Mouse (Mus musculus): ENCODE measurements around the gene Shank2. TPM values are rescaled to one million over a fixed set of nuclear protein-coding genes. Genes with fewer than 3 reads are reported as not detected.
A peak's percentile ranks its signal among the peaks of the same experiment; 100 is the strongest.

Gene Shank2
- polyA plus RNA-seq, 1 experiment from 2014 or later, result 5.8 TPM

DNA sequence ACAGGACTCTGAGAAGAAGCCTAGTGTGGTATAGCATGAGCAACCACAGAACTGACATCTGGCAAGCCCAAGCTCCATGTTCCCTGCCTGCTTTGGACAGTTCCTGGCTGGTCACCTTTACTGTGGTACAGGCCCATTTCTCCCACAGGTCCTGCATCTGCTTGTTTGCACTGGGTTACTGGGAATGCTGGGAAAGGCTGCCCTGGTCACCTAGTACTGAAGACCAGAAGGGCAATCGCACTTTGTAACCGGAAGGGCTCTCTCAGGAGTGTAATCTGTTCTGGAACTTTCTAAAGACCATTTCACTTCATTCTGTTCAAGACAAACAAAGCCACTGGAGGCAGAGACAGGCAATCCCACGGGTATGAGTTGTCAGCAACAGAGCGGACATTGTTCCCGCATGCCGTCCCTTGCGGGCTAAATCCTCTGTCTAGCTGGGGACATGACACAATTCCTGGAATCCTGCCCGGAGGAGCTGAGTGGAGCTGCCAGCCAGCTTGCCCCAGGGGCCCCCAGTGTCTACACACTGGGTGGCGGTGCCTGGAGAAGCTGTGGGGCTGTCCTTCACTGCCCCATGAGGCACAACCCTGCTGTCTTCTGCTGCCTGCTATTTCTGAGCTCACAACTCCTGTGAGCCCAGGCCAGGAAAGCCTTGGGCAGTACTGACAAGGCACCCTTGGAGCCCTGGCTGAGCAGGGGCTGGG, 36.4 kb downstream of the Shank2 start:
- H3K4me2 ChIP-seq (replicated peaks), result no peak overlapping the region
- H3K4me3 ChIP-seq (replicated peaks), result no peak overlapping the region
- H3K27me3 ChIP-seq, result 0 out of 2 replicates have a peak, but pooled peaks cover 3% of the 10 kb centered on the region
- H3K36me3 ChIP-seq, result no peaks in the 10 kb centered on the region
- WGBS, result 33% methylated on average over 9 of the region's 9 CpGs
- H3K27ac ChIP-seq, result peak overlapping the region; percentile 79
- no peaks in the 10 kb centered on the region for H3K9me3 ChIP-seq
- peak; percentile 89 for ATAC-seq
- H3K9ac ChIP-seq (replicated peaks), result no peak overlapping the region
- peaks cover 25% of the 10 kb centered on the region for H3K4me1 ChIP-seq (replicated peaks)

DNA sequence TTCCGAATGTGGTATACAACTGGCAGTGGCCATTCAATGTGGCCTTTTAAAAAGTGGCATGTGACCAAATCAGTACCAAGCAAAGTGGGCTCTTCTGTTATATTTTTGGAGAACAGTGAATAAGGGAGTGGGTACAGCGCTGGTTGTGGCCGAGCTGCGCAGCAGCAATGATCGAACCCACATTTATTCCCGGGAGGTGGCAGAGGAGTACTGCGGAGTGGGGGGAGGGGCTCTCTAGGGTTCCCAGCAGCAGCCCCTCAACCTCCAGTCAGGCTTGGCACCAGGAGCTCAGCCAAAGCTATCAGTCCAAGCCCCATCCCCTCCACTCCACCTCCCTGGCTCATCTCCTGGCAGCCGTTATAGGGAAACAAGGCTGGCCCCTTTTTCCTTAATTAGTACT, 37.0 kb downstream of the Shank2 start:
- Histone ChIP-seq H3K4me2 (replicated peaks) (no peak overlapping the region), H3K4me3 (replicated peaks) (no peak overlapping the region), H3K36me3 (no peaks in the 10 kb centered on the region), H3K9ac (replicated peaks) (no peak overlapping the region), H3K4me1 (replicated peaks) (peaks cover 25% of the 10 kb centered on the region), H3K9me3 (no peaks in the 10 kb centered on the region), H3K27ac (peak overlapping the region; percentile 79), H3K27me3 (0 out of 2 replicates have a peak, but pooled peaks cover 3% of the 10 kb centered on the region)
- 75% methylated on average over 8 of the region's 8 CpGs for WGBS
- peak; percentile 50; the same call in 1 of the 2 replicates for ATAC-seq

DNA sequence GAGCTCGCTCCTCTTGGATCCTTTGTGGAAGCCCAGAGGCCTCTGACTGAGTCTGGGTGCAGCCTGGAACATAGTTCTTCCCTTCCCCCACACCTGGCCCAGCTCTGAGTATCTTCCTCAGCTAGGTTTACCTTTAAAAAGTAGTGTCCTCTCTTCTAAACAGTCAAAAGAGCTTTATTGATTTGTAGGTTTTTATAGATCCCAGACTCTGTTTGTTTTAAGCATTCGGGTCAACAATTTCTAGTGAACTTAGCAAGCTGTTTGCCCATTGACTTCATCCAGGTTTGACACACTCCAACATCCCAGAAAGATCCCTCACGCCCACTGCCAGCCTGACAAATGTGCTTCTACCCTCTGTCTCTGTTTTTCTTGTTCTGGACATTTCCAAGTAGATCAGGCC, 38.6 kb downstream of the Shank2 start:
- Histone ChIP-seq H3K9me3 (no peaks in the 10 kb centered on the region), H3K4me3 (replicated peaks) (no peak overlapping the region), H3K27me3 (0 out of 2 replicates have a peak, but pooled peaks cover 3% of the 10 kb centered on the region), H3K9ac (replicated peaks) (no peak overlapping the region), H3K4me2 (replicated peaks) (no peak overlapping the region), H3K4me1 (replicated peaks) (peaks cover 32% of the 10 kb centered on the region), H3K36me3 (no peaks in the 10 kb centered on the region), H3K27ac (no peak overlapping the region)
- 69% methylated on average over 3 of the region's 3 CpGs for WGBS
- ATAC-seq, result no peak

DNA sequence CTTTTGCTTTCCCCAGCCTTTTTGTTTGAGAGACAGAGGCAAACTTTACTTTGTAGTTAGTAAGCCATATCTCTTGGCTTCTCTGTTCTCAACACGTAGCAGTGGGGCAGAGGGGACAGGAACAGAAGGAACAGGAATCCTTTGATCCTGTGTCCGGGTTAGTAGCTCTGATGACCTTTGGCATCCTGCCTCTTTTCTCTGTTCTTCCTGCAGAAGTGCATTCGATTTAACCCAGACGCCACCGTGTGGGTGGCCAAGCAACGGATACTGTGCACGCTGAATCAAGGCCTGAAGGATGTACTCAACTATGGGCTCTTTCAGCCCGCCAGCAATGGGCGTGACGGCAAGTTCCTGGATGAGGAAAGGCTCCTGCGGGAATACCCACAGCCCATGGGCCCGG, 50.3 kb downstream of the Shank2 start:
- 5% methylated on average over 12 of the region's 12 CpGs for WGBS
- Histone ChIP-seq H3K9ac (replicated peaks) (no peak overlapping the region), H3K4me3 (replicated peaks) (no peak overlapping the region), H3K36me3 (no peaks in the 10 kb centered on the region), H3K9me3 (no peaks in the 10 kb centered on the region), H3K27me3 (no peaks in the 10 kb centered on the region), H3K4me1 (replicated peaks) (peaks cover 5% of the 10 kb centered on the region; the same call in 1 of the 2 replicates), H3K4me2 (replicated peaks) (no peak overlapping the region), H3K27ac (no peak overlapping the region)
- no peak for ATAC-seq

DNA sequence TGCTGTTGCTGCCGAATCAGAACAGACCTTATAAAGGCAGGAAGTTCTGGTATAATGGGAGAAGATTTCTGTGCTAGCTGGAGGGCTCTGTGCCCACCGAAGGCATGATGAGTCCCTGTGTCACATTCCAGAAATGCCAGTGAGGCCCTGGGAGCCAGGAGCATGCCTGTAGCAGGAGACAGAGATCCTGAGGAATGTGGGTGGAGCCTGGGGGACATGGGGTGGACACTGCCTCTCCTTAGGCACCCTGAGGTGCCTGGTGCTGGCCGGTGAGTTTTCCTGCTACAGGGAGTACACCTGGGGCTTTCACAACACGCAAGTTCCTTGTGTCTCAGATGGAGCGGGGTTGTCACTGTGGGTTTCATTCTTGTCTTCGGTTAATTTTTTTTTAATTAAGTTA, 53.5 kb downstream of the Shank2 start:
- 70% methylated on average over 6 of the region's 6 CpGs for WGBS
- Histone ChIP-seq H3K9me3 (no peaks in the 10 kb centered on the region), H3K27ac (no peak overlapping the region), H3K4me2 (replicated peaks) (no peak overlapping the region), H3K9ac (replicated peaks) (no peak overlapping the region), H3K4me1 (replicated peaks) (peaks cover 5% of the 10 kb centered on the region; the same call in 1 of the 2 replicates), H3K36me3 (no peaks in the 10 kb centered on the region), H3K27me3 (no peaks in the 10 kb centered on the region), H3K4me3 (replicated peaks) (no peak overlapping the region)
- no peak for ATAC-seq

DNA sequence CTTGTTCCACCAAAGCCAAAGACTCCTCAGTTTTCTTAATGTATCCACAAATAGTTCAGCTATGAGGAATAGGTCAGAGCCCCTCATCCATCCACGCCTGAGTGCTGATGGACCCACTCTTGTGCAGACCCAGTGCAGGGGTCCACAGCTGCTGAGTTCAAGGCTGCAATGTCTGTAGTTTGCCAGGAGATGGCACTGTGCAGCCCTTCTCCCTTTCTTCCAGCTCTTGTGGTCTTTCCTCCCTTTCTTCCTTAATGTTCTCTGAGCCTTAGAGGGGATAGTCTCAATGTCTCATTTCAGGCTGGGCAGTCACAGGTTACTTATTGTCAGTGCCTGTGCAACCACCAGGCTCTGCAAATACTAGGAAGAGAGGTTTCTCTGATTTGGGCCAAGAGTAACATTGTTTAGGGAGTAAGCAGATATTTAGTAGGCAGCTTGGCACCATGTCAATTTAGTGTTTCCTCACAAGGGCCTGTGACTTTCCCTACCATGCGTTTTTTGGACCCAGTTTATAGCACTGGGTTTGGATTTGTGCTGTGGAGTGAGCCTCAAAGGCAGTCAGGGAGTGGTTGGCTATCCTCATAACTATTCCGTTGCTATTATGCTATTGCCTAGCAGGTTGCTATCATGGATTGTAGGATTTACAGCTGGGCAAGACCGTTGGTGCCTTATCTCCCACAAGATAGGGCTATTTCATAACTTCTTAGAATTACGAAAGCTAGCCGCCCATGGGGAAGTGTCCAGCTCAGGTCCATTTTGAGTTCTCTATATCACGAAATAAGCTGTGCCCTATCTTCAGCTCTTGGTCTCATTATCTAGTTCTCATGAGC, 54.2 kb downstream of the Shank2 start:
- Histone ChIP-seq H3K4me1 (replicated peaks) (peaks cover 5% of the 10 kb centered on the region; the same call in 1 of the 2 replicates), H3K27ac (no peak overlapping the region), H3K4me3 (replicated peaks) (no peak overlapping the region), H3K4me2 (replicated peaks) (no peak overlapping the region), H3K36me3 (no peaks in the 10 kb centered on the region), H3K27me3 (no peaks in the 10 kb centered on the region), H3K9ac (replicated peaks) (no peak overlapping the region), H3K9me3 (no peaks in the 10 kb centered on the region)
- 74% methylated on average over 7 of the region's 7 CpGs for WGBS
- no peak for ATAC-seq

DNA sequence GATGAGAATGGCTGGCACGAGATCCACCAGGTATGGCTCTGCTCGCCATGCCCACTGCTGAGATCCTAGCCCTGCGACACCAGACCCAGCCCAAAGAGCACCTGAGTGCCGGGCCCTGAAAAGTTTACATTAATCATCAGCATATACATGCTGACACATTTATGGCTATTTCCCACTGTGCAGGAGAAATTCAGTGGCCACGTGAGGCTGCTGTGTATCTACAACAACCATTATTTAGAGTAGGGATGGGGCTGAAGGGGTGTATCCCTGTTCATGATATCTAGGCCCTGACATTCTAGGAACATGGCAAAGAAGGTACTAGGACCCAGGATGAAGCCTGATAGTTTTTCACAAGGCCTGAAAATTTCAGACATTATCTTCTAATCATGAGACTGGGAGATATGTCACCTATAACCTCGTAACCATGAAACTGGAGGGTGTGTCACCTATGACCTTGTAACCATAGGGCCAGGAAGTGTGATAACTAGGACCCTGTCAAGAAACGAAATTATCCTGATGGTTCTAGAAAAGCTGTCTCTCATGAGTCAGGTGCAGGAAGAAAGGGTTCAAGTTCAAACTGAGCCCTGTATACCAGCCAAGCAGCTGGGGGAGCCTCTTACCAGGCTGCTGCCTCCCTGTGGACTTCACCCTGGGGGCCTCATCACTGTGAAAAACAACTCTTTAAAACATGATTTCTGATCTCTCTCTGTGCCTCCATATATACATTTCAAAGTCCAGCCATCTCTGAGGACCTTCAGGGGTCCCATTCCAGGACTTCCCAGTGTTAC, 68.6 kb downstream of the Shank2 start:
- ATAC-seq, result no peak
- Histone ChIP-seq H3K4me1 (replicated peaks) (no peaks in the 10 kb centered on the region), H3K36me3 (no peaks in the 10 kb centered on the region), H3K27me3 (no peaks in the 10 kb centered on the region), H3K4me3 (replicated peaks) (no peak overlapping the region), H3K9ac (replicated peaks) (no peak overlapping the region), H3K27ac (no peak overlapping the region), H3K4me2 (replicated peaks) (no peak overlapping the region), H3K9me3 (no peaks in the 10 kb centered on the region)
- 86% methylated on average over 7 of the region's 7 CpGs for WGBS

DNA sequence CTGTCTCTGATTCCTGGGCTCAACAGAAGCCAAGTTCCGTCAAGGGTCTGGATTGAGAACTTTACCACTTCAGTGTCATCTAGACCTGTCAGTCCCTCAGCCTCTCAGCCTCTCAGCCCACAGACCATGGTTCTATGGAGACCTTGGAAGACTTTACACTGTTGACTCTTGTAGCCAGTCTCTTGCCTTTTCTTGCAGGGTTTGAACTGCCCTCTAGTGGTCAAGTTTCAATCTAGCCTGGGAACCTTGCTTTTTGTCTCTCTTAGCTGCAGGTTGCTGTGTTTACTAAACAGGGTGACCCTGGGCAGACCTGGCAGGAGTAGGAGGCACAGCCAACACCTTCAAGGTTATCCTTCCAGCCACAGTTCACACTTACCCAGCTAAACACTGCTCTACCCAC, 70.5 kb downstream of the Shank2 start:
- Histone ChIP-seq H3K36me3 (no peaks in the 10 kb centered on the region), H3K4me2 (replicated peaks) (no peak overlapping the region), H3K4me3 (replicated peaks) (no peak overlapping the region), H3K27ac (no peak overlapping the region), H3K9ac (replicated peaks) (no peak overlapping the region), H3K4me1 (replicated peaks) (no peaks in the 10 kb centered on the region), H3K9me3 (no peaks in the 10 kb centered on the region), H3K27me3 (no peaks in the 10 kb centered on the region)
- no peak for ATAC-seq
- 38% methylated on average over 1 of the region's 1 CpGs for WGBS

DNA sequence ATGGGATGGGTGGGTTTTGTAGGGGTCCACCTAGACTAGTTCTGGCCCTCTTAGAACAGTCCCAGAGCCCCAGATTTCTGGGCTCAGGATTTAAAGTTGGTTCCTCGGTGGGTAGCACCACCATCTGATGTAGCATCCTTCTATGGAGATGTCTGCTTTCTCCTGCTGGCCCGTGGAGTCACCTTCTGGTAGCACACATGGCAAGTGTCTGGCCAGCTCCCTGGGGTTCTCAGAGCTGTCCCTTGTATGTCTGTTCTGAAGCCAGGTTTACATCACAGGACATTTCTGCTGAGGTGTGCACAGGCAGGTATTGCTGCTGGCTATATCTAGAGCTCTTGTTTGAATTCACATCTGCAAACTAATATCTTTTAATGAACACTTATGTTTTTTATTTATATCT, 71.1 kb downstream of the Shank2 start:
- Histone ChIP-seq H3K9me3 (no peaks in the 10 kb centered on the region), H3K4me3 (replicated peaks) (no peak overlapping the region), H3K4me2 (replicated peaks) (no peak overlapping the region), H3K27me3 (no peaks in the 10 kb centered on the region), H3K9ac (replicated peaks) (no peak overlapping the region), H3K36me3 (no peaks in the 10 kb centered on the region), H3K4me1 (replicated peaks) (no peaks in the 10 kb centered on the region), H3K27ac (no peak overlapping the region)
- ATAC-seq, result no peak
- 95% methylated on average over 2 of the region's 2 CpGs for WGBS

DNA sequence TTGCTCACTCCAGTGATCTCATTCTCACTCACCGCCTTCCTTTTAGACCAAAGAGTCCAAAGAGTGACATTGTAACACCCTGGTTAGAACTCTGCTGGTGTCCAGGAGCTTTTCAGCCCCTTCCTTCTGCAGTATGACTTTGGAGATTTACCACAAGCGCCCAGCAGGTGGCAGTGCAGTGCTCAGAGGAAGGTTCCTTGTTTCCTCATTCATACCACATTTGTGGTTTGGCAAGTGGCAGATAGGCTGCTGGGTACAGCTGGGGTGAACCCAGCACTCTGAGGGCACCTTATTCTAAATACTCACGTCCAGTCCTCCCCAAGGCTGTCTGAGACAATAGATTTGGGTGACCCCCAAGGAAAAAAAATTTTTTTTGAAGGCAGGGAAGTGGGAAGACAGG, 73.0 kb downstream of the Shank2 start:
- H3K9ac ChIP-seq (replicated peaks), result no peak overlapping the region
- no peaks in the 10 kb centered on the region for H3K27me3 ChIP-seq
- no peak for ATAC-seq
- H3K9me3 ChIP-seq, result no peaks in the 10 kb centered on the region
- no peak overlapping the region for H3K4me3 ChIP-seq (replicated peaks)
- H3K27ac ChIP-seq, result no peak overlapping the region
- H3K4me1 ChIP-seq (replicated peaks), result no peaks in the 10 kb centered on the region; the same call in 1 of the 2 replicates
- H3K36me3 ChIP-seq, result no peaks in the 10 kb centered on the region
- H3K4me2 ChIP-seq (replicated peaks), result no peak overlapping the region
- WGBS, result 22% methylated on average over 3 of the region's 3 CpGs

DNA sequence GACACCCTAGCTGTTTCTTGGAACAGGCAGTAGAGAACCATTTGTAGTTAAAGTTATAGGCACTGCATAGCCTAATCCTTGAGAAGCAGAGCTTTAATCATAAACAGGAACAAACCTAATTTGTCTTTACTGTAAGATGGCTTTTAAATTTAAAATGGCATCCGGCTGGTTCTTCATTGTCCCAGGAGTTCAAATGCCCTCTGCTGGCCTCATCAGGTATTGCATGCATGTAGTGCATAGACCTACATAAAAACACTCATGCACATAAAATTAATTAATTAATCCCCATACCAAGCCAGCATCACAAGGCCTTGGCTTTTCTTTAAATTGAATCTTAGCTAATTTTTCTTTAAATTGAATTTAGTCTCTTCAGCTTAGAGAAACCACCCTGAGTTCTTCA, 76.9 kb downstream of the Shank2 start:
- no peak overlapping the region for H3K27ac ChIP-seq
- H3K27me3 ChIP-seq, result no peaks in the 10 kb centered on the region
- no peak overlapping the region for H3K4me3 ChIP-seq (replicated peaks)
- H3K4me2 ChIP-seq (replicated peaks), result no peak overlapping the region
- no peak for ATAC-seq
- no peak overlapping the region for H3K9ac ChIP-seq (replicated peaks)
- no peaks in the 10 kb centered on the region; the same call in 1 of the 2 replicates for H3K4me1 ChIP-seq (replicated peaks)
- WGBS, result 86% methylated on average over 1 of the region's 1 CpGs
- no peaks in the 10 kb centered on the region for H3K36me3 ChIP-seq
- H3K9me3 ChIP-seq, result no peaks in the 10 kb centered on the region

DNA sequence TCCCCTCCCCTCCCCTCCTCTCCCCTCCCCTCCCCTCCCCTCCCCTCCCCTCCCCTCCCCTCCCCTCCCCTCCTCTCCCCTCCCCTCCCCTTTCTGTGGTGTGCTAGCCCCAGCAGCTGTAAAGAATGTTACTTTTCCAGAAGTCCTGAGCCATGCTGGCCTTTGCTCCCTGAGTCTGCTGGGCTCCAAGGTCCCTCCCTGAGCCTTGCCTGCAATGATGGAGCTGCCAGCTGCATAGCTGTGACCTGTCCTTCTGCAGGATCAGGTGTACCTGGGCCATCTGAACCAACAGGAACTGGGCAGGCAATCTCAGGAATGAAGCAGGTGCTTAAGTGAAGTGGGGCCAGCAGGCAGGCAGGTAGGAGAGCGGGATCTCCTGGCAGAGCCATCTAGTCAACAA, 78.1 kb downstream of the Shank2 start:
- 90% methylated on average over 1 of the region's 1 CpGs for WGBS
- no peak overlapping the region for H3K27ac ChIP-seq
- no peak overlapping the region for H3K4me2 ChIP-seq (replicated peaks)
- no peaks in the 10 kb centered on the region for H3K27me3 ChIP-seq
- no peaks in the 10 kb centered on the region for H3K36me3 ChIP-seq
- ATAC-seq, result no peak
- H3K4me1 ChIP-seq (replicated peaks), result no peaks in the 10 kb centered on the region; the same call in 1 of the 2 replicates
- H3K9ac ChIP-seq (replicated peaks), result no peak overlapping the region
- no peak overlapping the region for H3K4me3 ChIP-seq (replicated peaks)
- no peaks in the 10 kb centered on the region for H3K9me3 ChIP-seq

Measured in midbrain, embryonic 13.5 days (tissue).